Mouse (Mus musculus) lung, postnatal 0 days (tissue): ENCODE data around the gene Gm20388. TPM values are rescaled to one million over a fixed set of nuclear protein-coding genes. Genes with fewer than 3 reads are reported as not detected.

ENCODE experiments used
- ATAC-seq: fragments of 200-750 bp; cut with Nextera tagmentation; 2 replicates; pipeline ENCODE4 v1.8.0; 2017; ENCODE audit warnings: moderate library complexity
- DNase-seq: peaks from one replicate; pipeline ENCODE4 v3.0.0-alpha.2; 2016; ENCODE audit warnings: low spot score
- H3K27ac ChIP-seq: fragments of 300-500 bp; sonication (generic); 2 replicates; pipeline ENCODE4 v1.5.1; 2014; ENCODE audit warnings: antibody characterized with exemption, mild to moderate bottlenecking, low read length, mixed read lengths
- H3K27me3 ChIP-seq: fragments of 300-500 bp; sonication (generic); replicated peaks from 2 replicates; pipeline ENCODE4 v1.6.1; 2014; ENCODE audit warnings: low read length, mixed read lengths; ENCODE audit not compliant: insufficient read depth
- H3K36me3 ChIP-seq: fragments of 300-500 bp; sonication (generic); 2 replicates; pipeline ENCODE4 v1.6.1; 2014; ENCODE audit warnings: low read length, mixed read lengths; ENCODE audit not compliant: insufficient read depth
- H3K4me1 ChIP-seq: fragments of 300-500 bp; sonication (generic); 2 replicates; pipeline ENCODE4 v1.6.1; 2014; ENCODE audit warnings: antibody characterized with exemption, low read depth, low read length, mixed read lengths; ENCODE audit not compliant: insufficient read depth
- H3K4me2 ChIP-seq: fragments of 300-500 bp; sonication (generic); replicated peaks from 2 replicates; pipeline ENCODE4 v1.6.1; 2014; ENCODE audit warnings: low read depth, mild to moderate bottlenecking, low read length, moderate library complexity, mixed read lengths
- H3K4me3 ChIP-seq: fragments of 300-500 bp; sonication (generic); 2 replicates; pipeline ENCODE4 v1.5.1; 2014; ENCODE audit warnings: low read depth, low read length
- H3K9ac ChIP-seq: fragments of 300-500 bp; sonication (generic); replicated peaks from 2 replicates; pipeline ENCODE4 v1.6.1; 2014; ENCODE audit warnings: low read depth, mild to moderate bottlenecking
- H3K9me3 ChIP-seq: fragments of 300-500 bp; sonication (generic); 2 replicates; pipeline ENCODE4 v1.6.1; 2016; ENCODE audit warnings: low read length, mixed read lengths
- CTCF ChIP-seq: IDR thresholded peaks from 2 replicates; pipeline ENCODE4 v1.5.1; 2016; ENCODE audit warnings: antibody characterized with exemption, mild to moderate bottlenecking
- EP300 ChIP-seq: IDR thresholded peaks from 2 replicates; pipeline ENCODE4 v1.6.1; 2016; ENCODE audit warnings: antibody characterized with exemption, mild to moderate bottlenecking, control low read depth
- WGBS: fragments of 180-500 bp; shearing (Covaris S2); extraction: QIAGEN DNeasy Blood & Tissue Kit; methylation state at CpG from one replicate; pipeline ENCODE4 v1.1.7; 2014; 5-methylcytosine and 5-hydroxymethylcytosine counted together
- polyA plus RNA-seq: library from polyadenylated mRNA; unstranded; fragments of >200 nt; fragmentation: Nextera tagmentation; extraction: Ambion mirVana; gene quantifications from 2 replicates; pipeline ENCODE4 v1.2.1, GENCODE M21; 2015

Gm20388 gene
- polyA plus RNA-seq, 1 experiment from 2014 or later = not detected

DNA sequence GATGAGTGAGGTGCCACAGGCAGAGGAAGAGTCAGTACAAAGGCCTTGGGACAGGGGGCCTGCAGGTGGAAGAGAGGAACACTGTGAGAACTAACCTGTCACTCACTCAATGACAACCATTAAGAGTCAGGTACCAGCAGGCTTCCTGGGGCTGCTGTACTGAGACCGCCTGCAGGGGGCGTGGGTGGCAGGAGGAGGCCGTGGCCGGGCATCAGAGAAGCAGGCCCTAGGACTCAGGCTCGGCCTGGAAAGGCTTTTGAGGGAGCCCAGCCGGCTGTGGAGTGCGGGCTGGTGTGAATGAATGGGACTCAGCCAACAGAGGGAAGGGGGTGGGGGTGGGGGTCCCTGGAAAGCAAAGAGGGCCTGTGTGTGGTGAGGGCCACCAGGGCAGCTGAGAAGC is 560.5 kb downstream of the Gm20388 start:
- H3K4me1 ChIP-seq = peaks cover 15% of the 10 kb centered on the region
- H3K27me3 ChIP-seq = no peaks in the 10 kb centered on the region
- 20% methylated on average over 7 of the region's 7 CpGs for WGBS
- H3K4me3 ChIP-seq = no peak overlapping the region
- H3K27ac ChIP-seq = no peak overlapping the region
- peak; percentile 57 for DNase-seq
- H3K9me3 ChIP-seq = no peaks in the 10 kb centered on the region
- no peak overlapping the region for H3K9ac ChIP-seq
- H3K36me3 ChIP-seq = no peaks in the 10 kb centered on the region
- no peak overlapping the region for H3K4me2 ChIP-seq
- ATAC-seq = no peak
- TF ChIP-seq CTCF (peak; percentile 75), EP300 (no peak)

DNA sequence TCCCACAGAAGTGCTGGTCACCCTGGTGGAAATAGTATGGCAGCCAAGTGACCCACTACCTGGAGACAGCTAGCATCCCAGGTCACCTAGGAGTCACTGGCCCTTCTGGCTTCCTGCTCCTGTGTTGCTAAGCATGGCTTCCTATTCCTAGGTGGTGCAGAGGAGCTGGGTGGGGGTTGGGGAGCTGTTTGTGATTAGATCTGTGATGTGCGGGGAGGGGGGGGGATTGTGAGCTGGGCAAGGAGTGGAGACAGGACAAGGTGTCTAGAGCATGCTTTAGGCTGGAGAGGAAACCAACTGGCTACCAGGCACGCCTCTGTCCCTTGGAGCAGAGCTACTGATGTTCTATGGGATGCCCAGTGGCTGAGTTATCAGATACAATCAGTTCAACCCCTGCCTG is 561.1 kb downstream of the Gm20388 start:
- H3K4me3 ChIP-seq = no peak overlapping the region
- no peaks in the 10 kb centered on the region for H3K27me3 ChIP-seq
- no peaks in the 10 kb centered on the region for H3K36me3 ChIP-seq
- no peak overlapping the region for H3K9ac ChIP-seq
- 53% methylated on average over 2 of the region's 2 CpGs for WGBS
- ATAC-seq (no peak), DNase-seq (no peak)
- H3K9me3 ChIP-seq = no peaks in the 10 kb centered on the region
- H3K4me1 ChIP-seq = peaks cover 20% of the 10 kb centered on the region
- no peak overlapping the region for H3K4me2 ChIP-seq
- no peak overlapping the region for H3K27ac ChIP-seq
- TF ChIP-seq CTCF (no peak), EP300 (no peak)

DNA sequence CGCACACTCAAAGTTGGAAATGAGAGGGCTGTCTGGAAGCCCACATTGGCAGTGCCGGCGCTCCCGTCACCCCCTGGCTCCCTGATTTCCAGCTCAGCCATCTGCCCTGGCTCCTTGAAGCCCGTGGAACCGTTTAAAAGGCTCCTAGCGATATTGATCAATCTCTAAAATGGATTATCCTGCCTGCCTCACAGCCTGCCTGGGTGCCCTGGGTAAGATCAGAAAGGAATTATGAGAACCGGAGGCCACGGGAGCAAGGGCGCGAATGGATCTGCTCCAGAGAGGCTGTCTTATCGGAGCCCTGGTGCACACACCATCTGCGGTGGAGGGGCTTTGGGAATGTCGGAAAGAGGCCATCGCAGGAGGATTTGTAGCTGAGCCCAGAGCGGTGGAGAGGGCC is 561.6 kb downstream of the Gm20388 start:
- H3K4me2 ChIP-seq = no peak overlapping the region
- H3K27ac ChIP-seq = no peak overlapping the region
- no peak overlapping the region for H3K9ac ChIP-seq
- 34% methylated on average over 16 of the region's 16 CpGs for WGBS
- H3K27me3 ChIP-seq = no peaks in the 10 kb centered on the region
- H3K9me3 ChIP-seq = no peaks in the 10 kb centered on the region
- no peak overlapping the region for H3K4me3 ChIP-seq
- ATAC-seq (no peak), DNase-seq (no peak)
- no peaks in the 10 kb centered on the region for H3K36me3 ChIP-seq
- TF ChIP-seq EP300 (no peak), CTCF (no peak)
- peaks cover 20% of the 10 kb centered on the region for H3K4me1 ChIP-seq

DNA sequence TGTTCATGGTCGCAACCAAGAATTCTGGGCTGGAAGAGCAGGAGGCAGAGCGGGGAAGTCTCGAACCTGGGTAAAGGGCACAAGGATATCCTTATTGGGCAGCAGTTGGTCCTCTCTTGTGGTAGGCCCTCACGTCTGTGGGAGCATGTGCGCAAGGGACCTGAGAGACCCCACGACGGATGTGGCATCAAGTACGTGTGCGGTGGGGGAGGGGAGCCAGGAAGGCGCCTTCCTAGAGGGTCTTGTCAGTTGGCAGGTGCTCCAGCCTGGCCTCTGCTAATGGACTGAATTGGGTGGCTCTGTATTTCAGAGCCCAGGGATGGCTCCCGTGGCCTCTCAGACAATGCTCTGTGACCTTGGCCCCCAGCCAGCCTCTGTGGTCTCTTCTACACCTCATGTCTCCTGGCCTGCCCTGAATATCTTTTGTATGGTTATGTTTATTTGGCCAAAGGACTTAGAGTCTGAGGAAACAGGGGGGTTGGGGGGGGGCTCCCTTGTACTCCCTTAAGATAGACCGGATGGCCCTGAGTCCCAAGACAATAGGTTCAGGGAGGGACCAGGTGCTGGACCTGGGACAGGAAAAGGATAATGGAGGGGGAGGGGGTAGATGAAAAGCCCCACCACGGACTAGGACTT is 563.2 kb downstream of the Gm20388 start:
- DNase-seq (peak; percentile 62), ATAC-seq (peak; percentile 82)
- Histone ChIP-seq H3K4me1 (peaks cover 20% of the 10 kb centered on the region), H3K36me3 (no peaks in the 10 kb centered on the region), H3K27me3 (no peaks in the 10 kb centered on the region), H3K27ac (no peak overlapping the region), H3K9me3 (no peaks in the 10 kb centered on the region), H3K4me3 (no peak overlapping the region), H3K9ac (no peak overlapping the region), H3K4me2 (no peak overlapping the region)
- TF ChIP-seq EP300 = peak; percentile 82
- TF ChIP-seq CTCF = no peak
- 73% methylated on average over 13 of the region's 13 CpGs for WGBS

DNA sequence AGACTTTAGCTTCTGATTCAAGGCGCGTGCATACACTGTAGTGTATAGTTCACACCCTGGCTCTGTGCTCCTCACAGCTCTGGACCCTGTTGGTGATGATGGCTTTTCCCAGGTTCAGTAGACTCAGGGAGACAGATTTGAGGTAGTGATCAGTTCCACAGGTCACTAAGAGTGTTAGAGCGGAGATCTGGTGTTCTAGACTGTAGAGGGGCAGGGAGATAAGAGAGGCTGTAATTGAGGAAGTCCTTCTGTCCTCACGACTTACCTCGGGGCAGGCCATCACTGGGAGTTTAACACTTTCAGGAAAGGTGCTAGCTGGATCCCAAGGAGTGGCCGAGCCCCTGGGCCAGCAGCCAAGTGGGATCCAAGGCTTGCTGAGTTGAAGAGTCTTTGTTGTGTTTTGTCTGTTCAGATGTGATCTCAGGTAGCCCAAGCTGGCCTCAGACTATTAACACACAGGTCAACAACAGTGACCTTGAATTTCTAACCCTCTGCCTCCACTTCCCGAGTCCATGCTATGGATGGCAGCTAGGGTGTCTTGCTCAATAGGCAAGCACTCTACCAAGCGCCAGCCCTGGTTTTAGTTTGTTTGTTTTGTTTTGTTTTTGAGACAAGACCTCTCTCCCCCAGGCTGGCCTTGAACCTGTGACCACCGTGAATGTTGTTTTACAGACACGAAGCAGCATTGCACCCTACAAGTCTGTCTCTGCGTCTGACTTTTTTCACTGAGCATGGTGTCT is 564.0 kb downstream of the Gm20388 start:
- no peaks in the 10 kb centered on the region for H3K36me3 ChIP-seq
- no peak overlapping the region for H3K9ac ChIP-seq
- no peaks in the 10 kb centered on the region for H3K27me3 ChIP-seq
- H3K4me1 ChIP-seq = peaks cover 20% of the 10 kb centered on the region
- no peak overlapping the region for H3K4me3 ChIP-seq
- no peaks in the 10 kb centered on the region for H3K9me3 ChIP-seq
- 50% methylated on average over 11 of the region's 11 CpGs for WGBS
- peak overlapping the region; percentile 28 for H3K27ac ChIP-seq
- no peak for TF ChIP-seq EP300
- TF ChIP-seq CTCF = no peak
- no peak for DNase-seq
- H3K4me2 ChIP-seq = no peak overlapping the region
- ATAC-seq = no peak

DNA sequence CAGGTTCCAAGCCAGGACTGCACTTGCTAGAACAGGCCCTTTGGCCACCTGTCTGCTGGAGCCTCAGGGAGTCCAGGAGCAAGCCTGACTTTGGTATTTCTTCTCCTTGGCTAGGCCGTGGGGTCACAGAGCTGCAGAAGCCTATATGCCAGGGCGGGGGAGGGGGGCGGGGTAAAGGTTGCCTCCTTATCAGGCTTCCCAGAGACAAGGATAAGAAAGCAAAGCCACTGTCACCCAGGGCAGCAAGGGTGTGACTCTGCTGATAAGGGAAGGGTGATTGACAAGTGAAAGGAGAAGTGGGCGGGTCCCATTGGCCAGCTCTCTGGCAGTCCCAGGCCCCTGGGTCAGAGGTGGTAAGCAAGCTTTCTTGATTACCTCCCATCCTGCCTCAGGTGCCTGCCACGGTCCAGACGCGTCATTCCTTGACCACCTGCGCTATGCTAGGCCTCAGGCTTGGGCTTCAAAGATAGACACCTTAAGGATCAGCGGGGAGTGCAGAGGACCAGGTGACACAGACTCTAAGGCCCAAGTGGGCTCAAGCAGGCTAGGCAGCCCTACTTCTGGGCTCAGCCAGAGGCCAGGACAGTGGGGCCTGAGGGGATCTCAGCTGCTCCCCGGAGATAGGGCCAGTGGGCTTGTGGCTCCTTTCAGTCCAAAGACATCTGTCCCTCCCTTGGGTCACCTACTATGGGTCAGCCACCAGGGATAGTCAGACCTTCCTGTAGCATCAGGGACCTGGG is 565.0 kb downstream of the Gm20388 start:
- no peaks in the 10 kb centered on the region for H3K9me3 ChIP-seq
- no peak overlapping the region for H3K4me3 ChIP-seq
- H3K27me3 ChIP-seq = no peaks in the 10 kb centered on the region
- peaks cover 20% of the 10 kb centered on the region for H3K4me1 ChIP-seq
- TF ChIP-seq CTCF (no peak), EP300 (no peak)
- H3K27ac ChIP-seq = no peak overlapping the region
- no peak overlapping the region for H3K4me2 ChIP-seq
- H3K9ac ChIP-seq = no peak overlapping the region
- no peaks in the 10 kb centered on the region for H3K36me3 ChIP-seq
- peak; percentile 54 for ATAC-seq
- WGBS = 60% methylated on average over 10 of the region's 10 CpGs
- peak; percentile 57 for DNase-seq
